Mouse (Mus musculus) hindbrain, embryonic 13.5 days (tissue): ENCODE measurements at regions not wholly inside any gene's neighbourhood (a gene's known extent, or its start where the extent isn't known, plus 50 kb on each side); places are given as distances from the start of the nearest gene placed in this dataset.

Experiments
- ATAC-seq: fragments of 200-750 bp; cut with Nextera tagmentation; 2 replicates; pipeline ENCODE4 v1.8.0; 2017; ENCODE audit warnings: moderate TSS enrichment; ENCODE audit not compliant: low FRiP score
- H3K27ac ChIP-seq: fragments of 300-500 bp; sonication (generic); 2 replicates; pipeline ENCODE4 v1.5.1; 2015; ENCODE audit warnings: inconsistent platforms, mild to moderate bottlenecking, moderate library complexity
- H3K27me3 ChIP-seq: fragments of 300-500 bp; sonication (generic); 2 replicates; pipeline ENCODE4 v1.6.1; 2015; ENCODE audit warnings: mild to moderate bottlenecking, inconsistent platforms
- H3K36me3 ChIP-seq: fragments of 300-500 bp; sonication (generic); 2 replicates; pipeline ENCODE4 v1.6.1; 2015; ENCODE audit warnings: mild to moderate bottlenecking, inconsistent platforms
- H3K4me1 ChIP-seq: fragments of 300-500 bp; sonication (generic); replicated peaks from 2 replicates; pipeline ENCODE4 v1.6.1; 2015; ENCODE audit warnings: inconsistent platforms
- H3K4me2 ChIP-seq: fragments of 300-500 bp; sonication (generic); 2 replicates; pipeline ENCODE4 v1.6.1; 2015; ENCODE audit warnings: inconsistent platforms, mild to moderate bottlenecking, moderate library complexity
- H3K4me3 ChIP-seq: fragments of 300-500 bp; sonication (generic); 2 replicates; pipeline ENCODE4 v1.5.1; 2015; ENCODE audit warnings: mild to moderate bottlenecking, inconsistent platforms
- H3K9ac ChIP-seq: fragments of 300-500 bp; sonication (generic); 2 replicates; pipeline ENCODE4 v1.6.1; 2015; ENCODE audit warnings: mild to moderate bottlenecking, inconsistent platforms
- H3K9me3 ChIP-seq: fragments of 300-500 bp; sonication (generic); 2 replicates; pipeline ENCODE4 v1.6.1; 2016; ENCODE audit warnings: inconsistent platforms
- WGBS: fragments of 180-500 bp; shearing (Covaris S2); methylation state at CpG from one replicate; pipeline ENCODE4 v1.1.7; 2015; 5-methylcytosine and 5-hydroxymethylcytosine counted together

GRCm38 (mm10) chr2:84072881-84073583, 82.7 kb downstream of the Gm13691 start:
- no peaks in the 10 kb centered on the region for H3K27me3 ChIP-seq
- 83% methylated on average over 8 of the region's 8 CpGs for WGBS
- H3K4me1 ChIP-seq: no peaks in the 10 kb centered on the region
- no peak overlapping the region for H3K4me2 ChIP-seq
- H3K27ac ChIP-seq: no peak overlapping the region
- no peak overlapping the region for H3K9ac ChIP-seq
- no peaks in the 10 kb centered on the region for H3K36me3 ChIP-seq
- no peak overlapping the region for H3K4me3 ChIP-seq
- no peak for ATAC-seq
- no peaks in the 10 kb centered on the region for H3K9me3 ChIP-seq

GRCm38 (mm10) chr2:84075944-84076343, 85.6 kb downstream of the Gm13691 start:
- Histone ChIP-seq H3K9me3 (no peaks in the 10 kb centered on the region), H3K4me2 (no peak overlapping the region), H3K36me3 (no peaks in the 10 kb centered on the region), H3K27ac (no peak overlapping the region), H3K9ac (no peak overlapping the region), H3K4me3 (no peak overlapping the region), H3K4me1 (no peaks in the 10 kb centered on the region), H3K27me3 (no peaks in the 10 kb centered on the region)
- 87% methylated on average over 3 of the region's 3 CpGs for WGBS
- no peak for ATAC-seq

- no peaks in the 10 kb centered on the region for H3K36me3 ChIP-seq
- H3K4me3 ChIP-seq: no peak overlapping the region
- no peaks in the 10 kb centered on the region for H3K27me3 ChIP-seq
- H3K4me1 ChIP-seq: no peaks in the 10 kb centered on the region
- WGBS: 73% methylated on average over 8 of the region's 8 CpGs
- H3K27ac ChIP-seq: no peak overlapping the region
- ATAC-seq: no peak
- no peak overlapping the region for H3K9ac ChIP-seq
- H3K4me2 ChIP-seq: no peak overlapping the region
- H3K9me3 ChIP-seq: no peaks in the 10 kb centered on the region
Measured at GRCm38 (mm10) chr2:84079284-84079683, 88.9 kb downstream of the Gm13691 start.

- no peaks in the 10 kb centered on the region for H3K9me3 ChIP-seq
- no peak overlapping the region for H3K9ac ChIP-seq
- 85% methylated on average over 3 of the region's 3 CpGs for WGBS
- H3K4me3 ChIP-seq: no peak overlapping the region
- H3K4me1 ChIP-seq: no peaks in the 10 kb centered on the region
- no peaks in the 10 kb centered on the region for H3K36me3 ChIP-seq
- H3K27ac ChIP-seq: no peak overlapping the region
- H3K4me2 ChIP-seq: no peak overlapping the region
- H3K27me3 ChIP-seq: no peaks in the 10 kb centered on the region
- ATAC-seq: no peak
Measured at GRCm38 (mm10) chr2:84080228-84080627, 89.9 kb downstream of the Gm13691 start.

GRCm38 (mm10) chr2:84094751-84095150, 104.4 kb downstream of the Gm13691 start:
- no peak for ATAC-seq
- H3K9me3 ChIP-seq: no peaks in the 10 kb centered on the region
- H3K36me3 ChIP-seq: no peaks in the 10 kb centered on the region
- H3K4me2 ChIP-seq: no peak overlapping the region
- no peaks in the 10 kb centered on the region for H3K27me3 ChIP-seq
- H3K27ac ChIP-seq: no peak overlapping the region
- H3K4me1 ChIP-seq: no peaks in the 10 kb centered on the region
- no peak overlapping the region for H3K9ac ChIP-seq
- no peak overlapping the region for H3K4me3 ChIP-seq
- 88% methylated on average over 1 of the region's 1 CpGs for WGBS

GRCm38 (mm10) chr2:84098746-84099145, 108.4 kb downstream of the Gm13691 start:
- Histone ChIP-seq H3K9ac (no peak overlapping the region), H3K4me2 (no peak overlapping the region), H3K27ac (no peak overlapping the region), H3K36me3 (no peaks in the 10 kb centered on the region), H3K4me3 (no peak overlapping the region), H3K9me3 (no peaks in the 10 kb centered on the region), H3K4me1 (no peaks in the 10 kb centered on the region), H3K27me3 (no peaks in the 10 kb centered on the region)
- no peak for ATAC-seq
- 73% methylated on average over 4 of the region's 4 CpGs for WGBS

GRCm38 (mm10) chr2:84113562-84113961, 123.2 kb downstream of the Gm13691 start:
- Histone ChIP-seq H3K4me1 (no peaks in the 10 kb centered on the region), H3K9ac (no peak overlapping the region), H3K27me3 (no peaks in the 10 kb centered on the region), H3K9me3 (no peaks in the 10 kb centered on the region), H3K27ac (no peak overlapping the region), H3K4me3 (no peak overlapping the region), H3K36me3 (no peaks in the 10 kb centered on the region), H3K4me2 (no peak overlapping the region)
- no peak for ATAC-seq
- 78% methylated on average over 6 of the region's 6 CpGs for WGBS

GRCm38 (mm10) chr2:84119839-84120238, 129.5 kb downstream of the Gm13691 start:
- no peak for ATAC-seq
- Histone ChIP-seq H3K9ac (no peak overlapping the region), H3K9me3 (no peaks in the 10 kb centered on the region), H3K4me2 (no peak overlapping the region), H3K27ac (no peak overlapping the region), H3K27me3 (no peaks in the 10 kb centered on the region), H3K4me1 (no peaks in the 10 kb centered on the region), H3K36me3 (no peaks in the 10 kb centered on the region), H3K4me3 (no peak overlapping the region)
- WGBS: 94% methylated on average over 2 of the region's 2 CpGs

GRCm38 (mm10) chr2:84127586-84127985, 137.2 kb downstream of the Gm13691 start:
- Histone ChIP-seq H3K4me1 (no peaks in the 10 kb centered on the region), H3K4me2 (no peak overlapping the region), H3K4me3 (no peak overlapping the region), H3K9ac (no peak overlapping the region), H3K27me3 (no peaks in the 10 kb centered on the region), H3K36me3 (no peaks in the 10 kb centered on the region), H3K27ac (no peak overlapping the region), H3K9me3 (no peaks in the 10 kb centered on the region)
- no peak for ATAC-seq
- WGBS: 87% methylated on average over 3 of the region's 3 CpGs

- Histone ChIP-seq H3K4me2 (no peak overlapping the region), H3K4me3 (no peak overlapping the region), H3K4me1 (no peaks in the 10 kb centered on the region), H3K36me3 (no peaks in the 10 kb centered on the region), H3K9me3 (no peaks in the 10 kb centered on the region), H3K27me3 (no peaks in the 10 kb centered on the region), H3K27ac (no peak overlapping the region), H3K9ac (no peak overlapping the region)
- no peak for ATAC-seq
Measured at GRCm38 (mm10) chr2:84161742-84162141, 171.4 kb downstream of the Gm13691 start.

GRCm38 (mm10) chr2:84173450-84173849, 183.1 kb downstream of the Gm13691 start:
- no peak overlapping the region for H3K4me2 ChIP-seq
- H3K9me3 ChIP-seq: no peaks in the 10 kb centered on the region
- no peaks in the 10 kb centered on the region; the same call in 1 of the 2 replicates for H3K4me1 ChIP-seq
- no peak overlapping the region for H3K4me3 ChIP-seq
- ATAC-seq: no peak
- H3K27me3 ChIP-seq: no peaks in the 10 kb centered on the region
- no peak overlapping the region for H3K27ac ChIP-seq
- H3K36me3 ChIP-seq: no peaks in the 10 kb centered on the region
- 77% methylated on average over 3 of the region's 3 CpGs for WGBS
- no peak overlapping the region for H3K9ac ChIP-seq

- H3K4me3 ChIP-seq: no peak overlapping the region
- no peaks in the 10 kb centered on the region for H3K27me3 ChIP-seq
- H3K36me3 ChIP-seq: no peaks in the 10 kb centered on the region
- no peak overlapping the region for H3K27ac ChIP-seq
- H3K9me3 ChIP-seq: no peaks in the 10 kb centered on the region
- 47% methylated on average over 5 of the region's 5 CpGs for WGBS
- H3K4me2 ChIP-seq: no peak overlapping the region
- peaks cover 8% of the 10 kb centered on the region; the same call in 1 of the 2 replicates for H3K4me1 ChIP-seq
- no peak overlapping the region for H3K9ac ChIP-seq
- no peak for ATAC-seq
Measured at GRCm38 (mm10) chr2:84183624-84184287, 193.4 kb downstream of the Gm13691 start.
